Mouse (Mus musculus) A20 (cell line): Measurements from ENCODE around the gene Cadm1.

ENCODE experiments used
- DNase-seq: peaks from one replicate; pipeline ENCODE4 v3.0.0-alpha.2; 2011; ENCODE audit warnings: low read depth, low spot score

Gene Cadm1

DNA sequence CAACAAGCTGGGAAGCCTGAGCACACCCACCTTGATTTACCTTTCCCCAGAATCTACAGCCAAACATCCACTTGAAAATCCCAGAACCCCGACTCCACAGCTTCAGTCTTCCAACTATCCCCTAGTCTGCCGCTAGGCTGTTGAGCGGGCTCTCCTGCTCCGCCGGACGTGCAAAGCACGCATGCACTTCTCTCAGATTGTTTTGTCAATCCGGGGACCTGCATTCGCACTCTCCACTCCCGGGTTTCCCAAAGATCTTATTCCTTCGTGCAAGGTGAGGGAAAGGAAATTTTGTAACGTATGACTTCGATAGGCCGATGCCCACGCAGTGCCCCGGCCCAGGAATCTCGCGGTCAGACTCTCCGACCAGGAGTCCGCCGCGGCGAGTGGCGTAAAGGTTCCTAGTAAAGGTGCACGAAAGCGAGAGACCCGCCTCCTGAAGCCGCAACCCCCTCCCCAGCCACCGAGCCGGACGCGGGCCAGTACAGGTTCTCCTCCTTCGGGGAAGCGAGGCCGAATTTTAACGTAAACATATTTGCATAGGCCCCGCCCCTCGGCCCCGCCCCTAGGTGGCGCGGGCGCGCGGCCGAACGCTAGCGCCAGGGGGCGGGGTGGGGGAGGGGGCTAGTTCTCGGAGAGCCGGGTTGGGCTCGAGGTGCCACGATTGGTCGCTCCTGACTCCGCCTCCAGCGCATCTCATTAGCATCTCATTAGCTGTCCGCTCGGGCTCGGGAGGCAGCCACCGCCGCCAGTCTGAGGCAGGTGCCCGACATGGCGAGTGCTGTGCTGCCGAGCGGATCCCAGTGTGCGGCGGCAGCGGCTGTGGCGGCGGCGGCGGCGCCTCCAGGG lies at the start of gene Cadm1:
Gene Cadm1, plus strand, starts transcription at position 572 of the 849 bp plus-strand sequence.
- DNase-seq = no peak

DNA sequence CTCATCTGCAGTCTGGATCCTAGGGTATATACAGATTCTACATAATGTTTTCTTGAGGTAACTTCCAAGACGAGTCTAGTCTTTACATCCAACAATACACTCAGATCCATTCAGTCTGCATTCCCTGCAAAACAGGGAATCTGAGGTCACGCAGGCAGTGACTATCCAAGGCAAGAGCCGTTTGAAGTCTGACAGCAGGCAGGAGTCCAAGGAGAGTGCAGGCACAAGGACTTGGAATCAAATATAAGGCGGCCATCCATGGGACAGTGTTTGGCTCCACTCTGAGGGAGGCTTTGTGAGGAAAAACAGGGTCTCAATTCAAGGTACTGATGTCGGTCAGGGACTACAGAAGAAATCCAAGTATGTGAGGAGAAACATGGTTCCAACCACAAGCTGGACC lies 45.5 kb upstream of the Cadm1 start:
- no peak for DNase-seq

- DNase-seq = no peak
Observed at GRCm38 (mm10) chr9:47485186-47485585, 44.8 kb upstream of the Cadm1 start.

GRCm38 (mm10) chr9:47499761-47500160 lies 30.2 kb upstream of the Cadm1 start:
- no peak for DNase-seq

GRCm38 (mm10) chr9:47505956-47506355 lies 24.0 kb upstream of the Cadm1 start:
- no peak for DNase-seq

GRCm38 (mm10) chr9:47506876-47507275 lies 23.1 kb upstream of the Cadm1 start:
- no peak for DNase-seq

GRCm38 (mm10) chr9:47508109-47508508 lies 21.9 kb upstream of the Cadm1 start:
- no peak for DNase-seq

- no peak for DNase-seq
Observed at GRCm38 (mm10) chr9:47512521-47512920, 17.5 kb upstream of the Cadm1 start.

GRCm38 (mm10) chr9:47514318-47514717 lies 15.7 kb upstream of the Cadm1 start:
- DNase-seq = no peak

DNA sequence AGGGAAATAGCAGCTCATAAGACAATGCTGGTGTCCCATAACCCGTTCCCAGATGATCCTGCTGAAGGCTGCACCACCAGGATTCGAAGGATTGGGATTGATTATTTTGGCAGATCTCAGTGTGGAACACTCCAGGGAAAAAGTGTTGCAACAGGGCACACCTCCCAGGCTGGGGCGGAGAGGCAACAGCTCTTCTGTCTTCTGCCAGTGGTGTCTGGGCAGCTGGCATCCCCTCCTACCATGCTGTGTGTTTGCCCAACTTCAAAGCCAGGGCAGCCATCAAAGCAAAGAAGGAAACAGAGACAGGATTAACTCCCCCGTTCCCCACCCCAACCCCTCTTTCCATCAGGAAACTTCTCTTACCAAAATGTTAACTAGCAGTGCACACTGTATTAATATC lies 13.7 kb upstream of the Cadm1 start:
- DNase-seq = no peak

GRCm38 (mm10) chr9:47527290-47527689 lies 2.7 kb upstream of the Cadm1 start:
- no peak for DNase-seq

DNA sequence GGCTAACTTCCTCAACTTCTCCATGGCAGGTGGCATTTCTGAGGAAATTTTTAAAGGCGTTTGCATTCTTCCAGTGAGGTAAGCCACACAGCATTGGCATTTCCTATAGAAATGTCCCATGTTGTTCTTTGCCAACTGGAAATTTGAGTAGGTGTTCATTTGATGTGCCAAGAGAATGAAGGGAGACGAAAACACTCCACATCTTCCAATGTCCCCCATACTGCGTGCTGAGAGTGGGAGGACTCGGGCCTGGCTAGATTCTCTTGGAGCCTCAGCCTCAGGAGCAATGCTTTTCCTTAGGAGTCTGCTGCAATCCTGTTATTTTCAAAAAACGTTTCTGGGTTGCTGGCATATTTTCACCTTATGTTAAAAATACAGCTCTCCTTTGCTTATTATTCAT lies 2.2 kb upstream of the Cadm1 start:
- no peak for DNase-seq

DNA sequence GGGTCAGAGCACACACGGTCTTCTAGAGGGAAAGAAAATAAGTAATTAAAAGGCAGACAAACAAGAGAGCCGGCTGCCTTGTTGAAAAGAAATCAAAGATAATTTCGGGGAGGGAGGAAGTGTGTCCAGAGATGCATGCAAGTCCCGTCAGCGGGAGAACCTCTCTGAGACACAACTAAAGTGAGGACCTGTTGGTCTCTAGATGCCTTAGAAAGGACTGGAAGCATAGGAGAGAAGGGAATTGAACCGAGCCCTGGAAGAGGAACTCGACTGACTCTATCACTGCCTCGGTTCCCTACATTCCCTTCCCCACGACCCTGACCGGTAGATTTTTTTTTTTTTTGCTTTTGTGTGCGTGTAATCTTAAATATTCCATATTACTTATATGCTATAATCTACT lies 791 bp upstream of the Cadm1 start:
- no peak for DNase-seq

DNA sequence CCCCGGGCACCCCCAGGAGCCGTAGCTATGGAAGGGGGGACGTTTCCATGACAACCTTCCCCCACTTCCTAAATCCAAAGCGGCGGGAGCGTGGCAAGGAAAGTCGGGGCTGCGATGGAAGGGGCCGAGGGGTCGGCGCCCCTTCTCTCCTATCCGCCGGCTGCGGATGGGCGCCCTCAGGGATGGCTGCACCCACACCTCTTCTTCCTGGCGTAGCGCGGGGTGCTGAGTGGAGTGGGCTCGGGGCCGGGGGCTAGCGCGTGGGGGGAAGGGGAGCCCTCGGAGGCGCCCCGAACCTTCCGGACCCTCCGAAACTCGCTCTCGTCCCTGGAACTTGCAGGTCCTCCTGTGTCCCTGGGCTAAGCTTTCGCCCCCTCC lies 560 bp downstream of the Cadm1 start:
- no peak for DNase-seq

- no peak for DNase-seq
Observed at GRCm38 (mm10) chr9:47530922-47531850, 1.2 kb downstream of the Cadm1 start.

GRCm38 (mm10) chr9:47532215-47532865 lies 2.4 kb downstream of the Cadm1 start:
- DNase-seq = no peak

DNA sequence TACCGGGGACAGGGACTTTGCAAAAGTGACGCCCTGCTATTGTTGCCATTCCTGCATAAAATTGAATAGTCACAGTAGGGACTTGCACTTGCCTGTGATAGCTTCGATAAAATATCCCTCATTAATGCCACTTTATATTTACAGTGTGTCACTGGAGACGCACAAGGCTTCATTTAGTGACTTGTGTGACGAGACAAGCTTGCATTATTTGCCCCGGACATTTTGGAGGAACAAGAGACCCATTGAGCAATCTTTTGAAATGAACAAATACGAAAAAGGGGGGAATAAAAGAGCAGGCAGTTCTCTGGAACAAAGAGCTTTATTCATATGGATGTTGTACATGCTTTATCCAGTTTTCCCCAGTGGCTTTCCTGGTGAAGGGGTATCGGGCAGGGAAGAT lies 3.5 kb downstream of the Cadm1 start:
- no peak for DNase-seq

- no peak for DNase-seq
Observed at GRCm38 (mm10) chr9:47534573-47535475, 4.9 kb downstream of the Cadm1 start.

DNA sequence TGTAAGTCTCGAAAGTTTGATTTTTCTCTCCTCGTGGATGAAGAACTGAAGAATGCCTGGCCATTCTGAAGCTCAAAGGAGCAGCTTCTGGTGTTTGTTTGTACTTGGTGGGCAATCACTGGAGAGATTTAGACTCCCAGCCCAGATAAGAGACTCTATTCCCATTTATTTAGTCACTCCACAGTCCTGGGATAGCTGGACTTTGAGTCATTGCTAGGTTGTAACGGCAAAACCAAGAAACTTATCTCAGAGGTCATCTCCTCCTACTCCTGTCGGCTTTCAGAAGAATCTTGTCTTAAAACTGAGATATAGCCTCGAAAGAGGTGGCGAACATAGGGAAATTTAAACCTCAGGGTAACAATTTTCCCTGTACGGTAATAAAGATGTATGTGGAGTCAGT lies 15.3 kb downstream of the Cadm1 start:
- DNase-seq = no peak

- no peak for DNase-seq
Observed at GRCm38 (mm10) chr9:47545667-47546066, 15.7 kb downstream of the Cadm1 start.

DNA sequence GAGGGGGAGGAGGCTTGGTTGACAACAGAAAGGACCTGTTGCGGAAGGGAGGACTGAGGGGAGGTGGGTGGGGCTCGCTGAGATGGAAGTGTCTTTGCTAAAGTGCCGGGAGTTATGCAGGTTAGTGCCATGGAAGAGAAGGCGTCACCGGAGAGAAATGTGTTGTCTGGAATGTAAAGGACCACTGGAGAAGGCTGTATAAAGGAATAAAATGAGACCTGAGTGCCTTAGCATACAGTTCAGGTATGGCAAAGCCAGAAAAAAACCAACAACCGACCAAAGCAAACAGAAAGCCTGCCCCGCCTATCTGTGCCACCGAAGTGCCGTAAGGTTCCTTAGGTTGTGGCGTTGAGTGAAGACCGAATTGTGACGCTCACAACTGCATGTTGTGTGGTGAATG lies 18.4 kb downstream of the Cadm1 start:
- no peak for DNase-seq
